Mouse (Mus musculus): ENCODE data around the gene Hes7.

DNA sequence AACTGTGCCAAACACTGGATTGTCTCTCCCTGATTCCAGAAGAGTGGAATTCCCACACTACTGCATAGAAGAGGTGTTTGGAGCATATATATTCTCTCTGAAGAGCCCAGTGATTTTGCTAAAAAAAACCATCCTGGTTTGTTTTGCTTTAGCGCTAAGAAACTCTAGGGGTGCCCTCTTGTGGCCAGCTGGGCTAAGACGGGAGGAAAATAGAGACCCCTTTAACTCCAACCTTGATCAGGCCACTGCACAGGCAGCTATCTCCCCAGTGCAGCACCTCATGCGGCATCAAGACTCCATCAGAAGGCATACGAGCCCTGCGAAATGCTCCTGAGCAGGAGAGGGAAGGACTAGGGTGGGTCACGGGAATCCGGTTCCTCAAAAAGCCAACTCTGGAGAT lies 30.2 kb downstream of the Hes7 start:
- TF ChIP-seq POLR2A (IDR thresholded peaks at IDR 0.05; ENCODE audit: insufficient read depth, low read length): no peak
- TF ChIP-seq EP300 (IDR thresholded peaks at IDR 0.05; ENCODE audit: insufficient read depth, low read depth, low read length): no peak
- peak; percentile 44 for TF ChIP-seq CTCF (IDR thresholded peaks at IDR 0.05; ENCODE audit: low read depth, low read length)

Measured in ES-Bruce4 (cell line).